Mouse (Mus musculus) olfactory bulb, adult 2 months (tissue): ENCODE data around the gene Pde8a. TPM values are rescaled to one million over a fixed set of nuclear protein-coding genes. Genes with fewer than 3 reads are reported as not detected.
"Not testable (repeated sequence)": the region's sequence is repeated elsewhere in the genome, so short reads cannot be mapped to it uniquely, and the experiment has no call there.

Source experiments
- H3K27ac ChIP-seq: fragments of 200-500 bp; 2 replicates; pipeline ENCODE4 v1.5.1; 2012; ENCODE audit warnings: low read depth, low read length; ENCODE audit not compliant: insufficient read depth
- H3K4me1 ChIP-seq: fragments of 200-500 bp; 2 replicates; pipeline ENCODE4 v1.6.1; 2012; ENCODE audit warnings: low read length; ENCODE audit not compliant: control insufficient read depth, insufficient read depth
- H3K4me3 ChIP-seq: fragments of 200-500 bp; 2 replicates; pipeline ENCODE4 v1.5.1; 2012; ENCODE audit warnings: mild to moderate bottlenecking, low read depth, low read length, moderate library complexity; ENCODE audit not compliant: insufficient read depth
- CTCF ChIP-seq: fragments of 200-500 bp; IDR thresholded peaks from 2 replicates; pipeline ENCODE4 v1.5.1; 2012; ENCODE audit warnings: low read depth, mild to moderate bottlenecking, low read length, moderate library complexity; ENCODE audit not compliant: insufficient read depth
- POLR2A ChIP-seq: fragments of 200-500 bp; IDR thresholded peaks from 2 replicates; pipeline ENCODE4 v1.6.1; 2012; ENCODE audit warnings: mild to moderate bottlenecking, low read depth, low read length, moderate library complexity; ENCODE audit not compliant: insufficient read depth
- WGBS: fragments of 180-500 bp; shearing (Covaris S2); methylation state at CpG from one replicate; pipeline ENCODE4 v1.1.7; 2018; 5-methylcytosine and 5-hydroxymethylcytosine counted together
- polyA plus RNA-seq: library from polyadenylated mRNA; stranded (reverse); fragments of >200 nt; gene quantifications from 2 replicates; pipeline ENCODE4 v1.2.4, GENCODE M21; 2012; ENCODE audit warnings: low replicate concordance; ENCODE audit not compliant: missing spikeins, insufficient read depth, insufficient read length

Pde8a gene
- polyA plus RNA-seq, 1 experiment, result not detected

DNA sequence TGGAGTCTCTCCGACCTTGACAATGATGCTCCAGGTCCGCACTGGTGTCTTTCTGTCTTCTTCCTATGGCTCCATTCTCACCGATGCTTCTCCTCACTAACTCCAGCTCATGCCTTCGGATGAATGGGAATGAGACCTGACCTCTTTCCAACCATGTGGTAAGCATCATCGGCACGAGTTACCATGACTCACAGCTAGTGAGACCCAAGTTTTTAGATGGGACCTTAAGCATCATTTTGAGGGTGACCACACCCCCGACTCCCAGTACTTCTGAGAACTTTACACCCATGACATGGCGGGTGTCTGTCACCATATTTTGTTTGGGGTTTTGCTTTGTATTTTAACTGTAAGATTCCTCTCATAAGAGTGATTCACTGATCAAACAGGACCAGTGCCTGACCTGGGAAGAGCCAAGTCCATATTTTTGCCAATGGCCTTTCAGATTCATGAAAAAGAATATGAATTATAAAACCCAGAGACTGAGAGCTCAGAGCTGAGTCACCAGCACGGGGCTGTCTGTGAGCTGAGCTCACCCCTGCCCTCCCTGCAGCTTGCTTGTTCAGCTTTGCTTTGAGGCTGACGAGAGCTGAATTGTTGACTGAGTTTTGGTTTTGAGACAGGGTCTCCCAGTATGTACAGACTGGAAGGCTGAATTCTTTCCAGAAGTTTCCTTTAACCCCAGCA, 30.8 kb upstream of the Pde8a start:
- Histone ChIP-seq H3K27ac (no peak overlapping the region), H3K4me1 (no peaks in the 10 kb centered on the region), H3K4me3 (no peak overlapping the region)
- TF ChIP-seq POLR2A (no peak), CTCF (no peak)
- 80% methylated on average over 10 of the region's 10 CpGs for WGBS

DNA sequence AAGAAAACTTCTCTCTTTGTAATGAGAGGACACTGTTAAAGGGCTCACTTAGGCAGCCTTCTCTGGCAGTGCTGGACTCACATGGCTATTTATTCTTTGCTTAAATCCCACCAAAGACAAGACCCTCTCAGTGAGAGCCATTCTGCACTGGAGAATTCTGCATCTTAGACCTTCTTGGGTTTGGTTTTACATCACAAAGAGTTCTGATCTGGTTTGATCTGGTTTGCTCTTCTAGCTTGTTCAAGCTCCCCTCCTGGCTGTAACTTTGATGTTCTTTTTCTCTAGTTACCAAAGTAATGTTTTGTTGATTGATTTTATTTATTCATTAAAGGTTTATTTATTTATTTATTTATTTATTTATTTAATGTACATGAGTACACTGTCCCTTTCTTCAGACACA, 30.2 kb upstream of the Pde8a start:
- no peak overlapping the region for H3K27ac ChIP-seq
- no peaks in the 10 kb centered on the region for H3K4me1 ChIP-seq
- no peak overlapping the region for H3K4me3 ChIP-seq
- TF ChIP-seq CTCF, result no peak
- no peak for TF ChIP-seq POLR2A

DNA sequence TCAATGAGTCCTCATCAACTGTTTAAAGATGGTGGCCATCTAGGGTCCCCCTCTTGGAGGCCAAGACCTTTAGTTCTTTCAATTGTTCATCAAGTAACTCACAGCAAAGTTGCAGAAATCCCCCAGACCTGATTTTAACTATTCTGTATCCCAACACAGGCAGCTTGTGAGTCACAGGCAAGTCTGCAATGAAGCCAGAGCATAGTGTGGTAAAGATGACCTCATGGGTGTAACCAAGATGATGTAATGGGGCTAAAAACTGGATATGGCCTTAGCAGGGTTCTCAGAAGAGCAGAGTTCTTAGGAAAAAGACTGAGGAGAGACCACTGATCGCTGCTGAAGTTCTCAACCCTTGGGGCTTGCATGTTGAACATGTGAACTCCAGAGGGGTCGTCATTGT, 29.3 kb upstream of the Pde8a start:
- no peaks in the 10 kb centered on the region for H3K4me1 ChIP-seq
- WGBS, result 90% methylated on average over 2 of the region's 2 CpGs
- no peak for TF ChIP-seq POLR2A
- TF ChIP-seq CTCF, result no peak
- no peak overlapping the region for H3K27ac ChIP-seq
- H3K4me3 ChIP-seq, result no peak overlapping the region

DNA sequence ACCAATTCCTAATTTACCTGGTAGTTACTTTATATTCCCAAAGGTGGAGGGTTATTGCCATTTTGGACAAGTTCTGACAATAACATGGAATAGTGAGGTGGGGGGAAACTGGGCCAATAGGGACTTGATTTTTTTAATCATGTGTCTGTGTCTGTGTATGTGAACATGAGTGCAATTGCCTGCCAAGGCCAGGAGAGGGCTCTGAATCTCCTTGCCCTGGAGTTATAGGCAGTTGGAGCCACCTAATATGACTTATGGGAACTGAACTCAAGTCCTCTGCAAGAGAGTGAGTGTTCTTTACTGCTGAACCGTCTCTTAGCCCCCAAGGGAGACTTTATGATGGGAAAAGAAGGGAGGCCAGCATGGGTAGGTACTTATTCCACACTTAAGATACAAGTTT, 28.7 kb upstream of the Pde8a start:
- Histone ChIP-seq H3K4me1 (no peaks in the 10 kb centered on the region), H3K4me3 (no peak overlapping the region), H3K27ac (no peak overlapping the region)
- WGBS, result 93% methylated on average over 1 of the region's 1 CpGs
- TF ChIP-seq CTCF (no peak), POLR2A (no peak)

DNA sequence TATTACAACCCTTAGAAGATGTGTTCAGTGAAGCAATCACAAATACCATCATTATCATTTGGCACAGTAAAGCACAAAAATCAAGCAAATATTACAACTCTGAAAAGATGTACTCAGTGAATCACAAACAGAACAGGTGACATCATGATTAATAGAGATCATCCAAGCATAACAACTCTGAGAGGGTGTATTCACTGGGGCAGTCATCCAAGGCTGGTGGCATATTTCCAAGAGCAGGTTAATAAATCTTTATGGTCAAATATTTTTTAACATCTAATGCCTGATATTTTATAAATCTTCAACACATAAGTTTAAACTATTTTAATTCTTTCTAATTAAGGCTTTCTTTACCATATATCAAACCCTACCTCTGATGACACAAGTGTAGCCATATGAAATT, 27.4 kb upstream of the Pde8a start:
- H3K4me1 ChIP-seq, H3K4me3 ChIP-seq, H3K27ac ChIP-seq: not testable (repeated sequence)

DNA sequence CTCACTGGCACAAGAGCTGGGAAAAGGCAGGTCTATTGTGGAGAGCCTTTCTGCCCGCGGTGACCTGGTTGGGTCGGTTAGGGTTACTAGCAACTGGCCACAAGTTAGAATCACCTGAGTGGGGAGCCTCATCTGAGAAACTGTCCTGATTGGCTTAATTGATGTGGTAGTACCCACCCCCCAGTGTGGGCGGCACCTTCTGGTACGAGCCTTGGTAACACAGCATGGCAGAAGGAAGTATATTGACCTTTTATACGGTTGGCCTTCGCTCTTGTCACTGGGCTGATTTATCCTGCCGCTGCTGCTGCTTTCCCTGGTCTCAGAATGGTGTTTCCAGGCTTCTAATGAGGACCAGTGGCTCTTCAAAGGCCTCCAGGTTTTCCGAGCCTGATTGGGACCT, 24.2 kb upstream of the Pde8a start:
- 91% methylated on average over 9 of the region's 9 CpGs for WGBS
- Histone ChIP-seq H3K4me1 (no peaks in the 10 kb centered on the region), H3K27ac (no peak overlapping the region), H3K4me3 (no peak overlapping the region)
- no peak for TF ChIP-seq CTCF
- no peak for TF ChIP-seq POLR2A

DNA sequence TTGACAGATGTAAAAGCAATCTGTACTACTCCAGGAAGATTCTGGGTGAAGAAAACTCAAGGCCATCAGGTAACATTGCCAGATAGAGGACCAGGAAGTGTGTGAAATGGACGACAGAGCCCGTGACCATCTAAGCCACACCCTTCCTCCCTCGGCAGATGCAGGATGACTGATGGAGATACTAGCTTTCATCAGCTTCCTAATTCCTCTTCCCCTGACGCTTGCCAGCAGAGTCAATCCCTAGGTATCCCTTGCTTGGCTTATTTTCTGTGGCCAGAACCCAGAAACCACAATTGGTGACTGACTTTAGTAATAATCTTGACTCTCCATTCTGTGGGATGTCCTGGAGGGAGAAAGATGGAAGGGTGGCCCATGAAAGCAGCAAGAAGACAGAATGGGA, 17.9 kb upstream of the Pde8a start:
- WGBS, result 85% methylated on average over 4 of the region's 4 CpGs
- H3K4me3 ChIP-seq, result no peak overlapping the region
- no peak overlapping the region for H3K27ac ChIP-seq
- peaks cover 14% of the 10 kb centered on the region for H3K4me1 ChIP-seq
- no peak for TF ChIP-seq POLR2A
- TF ChIP-seq CTCF, result no peak

DNA sequence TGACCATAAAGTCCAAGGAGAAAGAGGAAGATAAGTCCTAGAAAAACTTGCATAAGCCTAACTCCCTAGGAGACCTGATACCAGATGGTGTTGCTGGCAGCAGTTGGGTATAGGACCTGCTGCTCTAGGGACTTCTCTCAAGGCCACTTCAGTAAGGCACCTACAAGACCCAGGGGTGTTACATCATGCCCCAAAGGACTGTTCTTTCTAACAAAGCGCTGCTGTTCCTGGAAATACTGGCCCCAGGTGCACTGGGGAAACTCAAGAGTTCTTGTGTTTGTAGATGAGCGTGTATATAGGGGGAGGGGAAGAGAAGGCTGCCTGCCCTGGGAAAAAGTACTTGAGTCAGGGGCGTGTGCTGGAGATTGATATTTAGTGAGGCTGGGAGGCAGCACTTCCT, 16.6 kb upstream of the Pde8a start:
- no peak overlapping the region for H3K27ac ChIP-seq
- TF ChIP-seq CTCF, result no peak
- TF ChIP-seq POLR2A, result no peak
- 91% methylated on average over 3 of the region's 3 CpGs for WGBS
- no peak overlapping the region for H3K4me3 ChIP-seq
- H3K4me1 ChIP-seq, result peaks cover 14% of the 10 kb centered on the region

DNA sequence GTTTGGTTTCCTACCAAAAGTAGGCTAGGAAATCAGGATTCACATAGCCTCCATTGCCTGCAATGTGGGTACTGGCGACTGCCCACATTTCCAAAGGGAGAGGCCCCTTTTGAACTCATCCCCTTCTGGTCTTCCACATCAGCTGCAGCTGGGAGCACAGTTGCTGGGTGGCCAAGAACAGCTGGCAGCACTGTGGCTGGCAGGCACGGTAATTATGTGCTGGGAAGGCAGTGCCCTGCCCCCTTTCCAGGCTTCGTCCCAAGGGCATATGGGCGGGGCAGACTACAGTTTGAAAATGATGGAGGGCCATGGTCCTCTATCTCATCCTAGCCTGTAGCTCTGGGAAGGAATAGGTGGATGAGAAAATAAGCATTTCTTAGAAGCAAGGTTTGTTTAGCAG, 14.9 kb upstream of the Pde8a start:
- TF ChIP-seq CTCF, result no peak
- TF ChIP-seq POLR2A, result no peak
- Histone ChIP-seq H3K4me3 (no peak overlapping the region), H3K4me1 (peaks cover 14% of the 10 kb centered on the region), H3K27ac (no peak overlapping the region)
- 28% methylated on average over 4 of the region's 4 CpGs for WGBS

DNA sequence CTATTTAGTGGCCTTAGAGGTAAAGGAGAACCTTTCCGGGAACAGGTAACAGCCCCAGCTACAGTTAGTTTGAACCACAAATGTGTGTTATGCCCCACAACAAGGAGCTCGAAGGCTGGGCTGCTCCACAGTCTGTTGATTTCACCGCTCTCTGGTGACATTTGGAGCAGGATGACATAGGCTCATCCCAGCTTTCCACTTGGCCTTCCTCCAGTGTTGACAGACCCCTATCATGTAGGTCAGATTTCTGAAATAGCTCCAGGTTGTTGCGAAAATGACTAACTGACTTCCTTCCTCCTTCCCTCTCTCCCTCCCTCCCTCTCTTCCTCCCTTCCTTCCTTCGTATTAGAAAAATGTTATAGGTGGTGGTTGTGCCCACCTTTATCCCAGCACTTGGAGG, 14.3 kb upstream of the Pde8a start:
- 73% methylated on average over 5 of the region's 5 CpGs for WGBS

More for the DNA sequence above, 14.3 kb upstream of the Pde8a start:
- Histone ChIP-seq H3K4me3 (no peak overlapping the region), H3K27ac (no peak overlapping the region), H3K4me1 (peaks cover 14% of the 10 kb centered on the region)
- TF ChIP-seq CTCF (no peak), POLR2A (no peak)
